Mouse (Mus musculus) adrenal gland, adult 18-20 months (tissue): ENCODE measurements at regions not wholly inside any gene's neighbourhood (a gene's known extent, or its start where the extent isn't known, plus 50 kb on each side); places are given as distances from the start of the nearest gene placed in this dataset.

Source experiments
- DNase-seq, 2 experiments: peaks; one replicate each; pipeline ENCODE4 v3.0.0; 2021 to 2022; ENCODE audit warnings: low spot score in 2 of 2
- microRNA-seq, 2 experiments: library from miRNA; unstranded; fragments of <30 nt; microRNA quantifications; one replicate each; pipeline ENCODE4 v1.2.0; 2021; ENCODE audit warnings: borderline number of aligned reads in 2 of 2

DNA sequence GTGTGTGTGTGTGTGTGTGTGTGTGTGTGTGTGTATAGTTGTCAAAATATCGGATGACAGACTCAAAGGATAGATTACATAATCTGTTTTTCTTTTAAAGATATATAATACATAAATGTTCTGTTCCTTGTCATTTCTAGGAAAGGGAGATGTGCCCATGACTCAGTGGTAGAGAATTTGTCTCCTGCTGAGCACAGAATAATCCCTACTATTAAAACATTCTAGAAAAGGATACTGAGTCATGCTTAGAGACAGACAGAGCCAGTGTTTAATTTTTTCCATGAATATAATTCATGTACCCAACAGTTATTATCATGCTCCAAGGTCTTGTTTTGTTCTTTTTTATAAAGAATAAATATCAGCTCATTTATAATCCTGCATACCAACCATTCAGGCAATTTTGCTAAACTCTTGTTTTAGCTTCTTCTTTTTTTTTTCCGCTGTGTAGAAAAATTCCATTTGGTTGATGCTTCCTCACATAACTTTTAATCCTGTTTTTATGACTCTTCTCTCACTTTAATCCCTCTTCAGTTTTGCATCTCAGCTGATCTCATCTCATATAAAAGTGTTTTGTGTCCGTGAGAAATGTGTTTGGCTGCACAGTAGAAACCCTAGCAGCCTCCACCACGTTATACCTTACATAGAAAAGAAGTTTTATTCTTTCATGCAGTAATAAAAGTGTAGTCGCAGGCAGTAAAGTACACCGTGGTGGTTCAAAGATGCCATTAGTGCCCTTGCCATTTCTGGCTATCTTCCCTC lies 762.3 kb downstream of the Nedd1 start:
- DNase-seq = no peak

DNA sequence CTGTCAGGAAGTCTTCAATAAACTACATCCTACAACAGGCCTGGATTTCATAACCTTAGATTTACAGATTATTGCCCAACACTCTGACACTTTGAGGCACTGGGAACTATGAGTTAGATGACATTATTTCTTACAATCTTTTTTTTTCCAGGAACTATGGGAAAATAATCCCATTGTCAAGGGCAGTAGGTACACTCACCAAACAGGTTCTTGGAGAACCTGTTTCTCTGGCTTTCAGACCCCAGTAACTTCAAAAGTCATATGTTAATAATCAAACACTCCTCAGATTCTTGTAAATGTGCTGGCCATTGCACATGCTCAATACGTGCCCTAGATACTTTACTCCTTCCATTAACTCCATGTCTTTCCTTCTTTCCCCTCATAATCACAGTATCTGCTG lies 769.1 kb downstream of the Nedd1 start:
- no peak for DNase-seq

DNA sequence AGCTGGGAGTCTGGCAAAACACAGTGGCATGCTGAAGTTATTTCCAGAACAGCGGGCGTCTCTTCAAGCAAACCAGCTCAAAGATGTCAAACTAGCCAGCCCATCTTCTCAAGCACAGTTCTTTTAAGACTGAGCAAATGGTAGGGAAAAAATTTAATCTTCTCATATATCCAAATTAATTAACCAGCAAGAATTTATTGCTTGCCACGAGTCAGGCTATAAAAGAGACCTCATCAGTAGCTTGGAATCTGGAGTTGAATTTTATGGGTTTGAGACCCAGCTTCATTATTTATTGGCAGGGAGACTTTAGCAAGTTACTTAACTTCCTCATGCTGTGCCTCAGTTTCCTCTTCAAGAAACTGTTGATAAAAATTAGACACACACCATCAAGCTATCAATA lies 742.5 kb upstream of the Tmpo start:
- no peak for DNase-seq

- DNase-seq = no peak
Measured at GRCm38 (mm10) chr10:91889864-91890263, 708.7 kb upstream of the Tmpo start.

DNA sequence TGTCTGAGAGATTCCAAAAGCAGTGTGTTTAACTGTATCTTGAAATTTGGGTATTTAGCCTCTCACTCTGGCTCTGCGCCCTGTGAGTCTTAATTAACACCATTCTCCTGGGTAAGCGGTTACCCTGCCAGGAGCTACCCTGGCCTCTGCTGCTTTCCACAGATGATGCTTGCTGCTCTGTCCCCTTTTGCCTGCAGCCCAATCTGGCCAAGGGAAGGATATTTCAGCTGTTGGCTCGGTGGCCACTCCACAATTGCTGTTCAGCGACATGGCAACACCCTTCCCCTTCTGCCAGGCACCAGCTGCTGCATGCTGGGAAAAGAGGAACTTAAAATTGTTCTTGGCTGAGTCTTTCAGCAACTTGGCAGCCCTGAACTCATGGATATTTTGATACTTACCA lies 707.4 kb upstream of the Tmpo start:
- DNase-seq = no peak

DNA sequence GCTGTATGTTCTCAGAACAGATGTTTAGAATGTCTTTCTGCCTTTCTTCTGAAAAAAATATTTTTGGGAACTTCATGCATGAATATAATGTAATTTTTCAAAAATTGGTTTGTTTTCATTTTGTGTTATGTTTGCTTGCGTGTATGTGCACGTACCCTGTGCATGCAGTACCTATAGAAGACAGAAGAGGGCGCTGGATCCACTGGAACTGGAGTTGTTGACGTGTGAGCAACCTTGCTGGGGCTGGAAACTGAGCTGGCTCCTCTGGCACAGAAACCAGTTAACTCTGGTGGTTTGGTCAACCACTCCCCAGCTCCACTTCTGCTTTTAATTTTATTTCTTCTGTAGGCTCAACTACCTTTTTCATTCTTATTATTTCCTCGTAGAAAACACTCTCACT lies 702.0 kb upstream of the Tmpo start:
- peak in 1 of 2 experiments; percentile 4 for DNase-seq

DNA sequence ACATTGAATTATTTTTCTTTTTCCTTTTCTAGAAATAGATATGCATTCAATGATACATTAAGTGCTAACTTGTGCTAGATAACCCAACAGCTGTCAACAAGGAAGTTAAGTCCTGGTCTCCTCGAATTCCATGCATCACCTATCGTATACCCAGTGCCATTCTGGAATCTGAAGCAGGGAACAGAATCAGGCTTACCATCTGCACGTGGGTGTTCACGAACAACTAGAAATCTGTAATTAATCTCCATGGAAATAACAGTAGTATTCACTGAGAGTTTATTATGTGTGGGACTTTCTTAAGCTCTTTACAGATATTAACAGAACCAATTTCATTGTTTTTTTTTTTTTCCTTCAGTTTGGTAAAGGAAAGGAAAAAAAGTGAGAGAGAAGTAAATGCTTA lies 701.4 kb upstream of the Tmpo start:
- no peak for DNase-seq

DNA sequence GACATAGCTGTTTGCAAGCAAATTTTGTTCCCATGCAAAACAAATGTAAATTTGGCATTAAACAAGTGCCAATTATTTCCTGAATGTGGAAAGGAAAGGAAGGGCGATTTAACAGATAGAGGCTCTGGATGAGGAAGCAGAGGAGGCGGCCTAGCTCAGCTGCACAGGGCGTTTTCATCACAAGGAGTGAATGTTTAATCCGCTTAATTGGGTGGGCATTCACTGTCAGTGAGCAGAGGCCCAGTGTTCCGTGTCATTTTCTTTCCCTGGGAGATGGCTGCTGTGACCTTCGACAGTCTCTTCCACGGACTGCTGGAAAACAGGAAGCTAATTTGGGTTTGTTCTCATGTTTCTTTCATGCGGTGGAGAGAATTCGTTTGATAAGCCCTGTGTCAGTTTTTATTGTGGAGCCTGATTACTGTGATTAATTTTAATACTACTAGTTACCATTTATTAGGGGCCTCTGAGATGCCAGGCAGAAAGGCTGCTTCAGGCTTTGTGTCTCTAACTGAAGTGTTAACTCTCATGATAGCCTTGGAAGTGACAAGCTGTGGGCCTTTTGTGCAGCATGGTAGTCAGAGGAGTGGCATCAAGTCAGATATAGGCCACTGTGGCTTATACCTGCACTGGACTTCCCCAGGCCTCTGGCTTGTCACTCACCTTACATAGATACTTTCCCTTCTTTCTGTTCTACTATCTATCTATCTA lies 700.6 kb upstream of the Tmpo start:
- no peak for DNase-seq

- DNase-seq = no peak
Measured at GRCm38 (mm10) chr10:91875450-91875849, 694.3 kb upstream of the Tmpo start.

DNA sequence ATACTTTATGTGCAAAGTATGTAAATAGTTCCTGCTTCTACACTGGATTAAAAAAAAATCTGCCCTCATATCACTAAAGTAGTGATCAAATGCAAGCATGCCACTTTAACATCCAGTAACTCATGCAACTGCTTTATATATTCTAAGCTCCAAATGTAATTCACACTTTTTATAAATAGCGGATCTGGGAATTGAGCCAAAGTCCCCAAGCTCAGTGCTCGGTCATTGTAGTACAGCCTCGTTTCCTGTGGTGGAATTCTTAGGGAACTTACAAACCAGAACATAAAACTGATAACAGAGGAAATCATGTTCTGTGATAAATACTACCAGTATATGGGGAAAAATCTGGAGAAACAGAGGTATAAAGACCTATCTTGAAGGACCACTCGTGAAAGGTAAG lies 690.1 kb upstream of the Tmpo start:
- no peak for DNase-seq

- DNase-seq = no peak
Measured at GRCm38 (mm10) chr10:91858711-91859595, 677.8 kb upstream of the Tmpo start.

DNA sequence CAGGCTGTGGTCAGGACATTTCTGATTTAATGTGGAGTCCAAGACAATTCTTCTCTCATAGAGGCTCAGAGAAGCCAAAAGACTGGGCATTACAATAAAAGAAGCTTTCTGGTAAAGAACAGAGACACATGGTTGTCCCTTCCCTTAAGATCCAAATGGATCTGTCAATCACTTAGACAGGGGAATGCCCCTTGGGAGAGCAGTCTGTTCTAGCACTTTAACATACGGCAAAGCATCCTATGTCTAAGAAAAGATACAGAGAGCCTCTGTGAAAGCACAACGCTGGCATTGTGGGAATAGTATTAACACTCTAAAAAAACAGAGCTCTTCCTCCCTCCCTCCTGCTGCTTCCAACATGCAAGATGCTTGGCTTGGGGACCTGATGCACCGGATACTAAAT lies 646.0 kb upstream of the Tmpo start:
- no peak for DNase-seq

- no peak for DNase-seq
Measured at GRCm38 (mm10) chr10:91823499-91823898, 642.4 kb upstream of the Tmpo start.

- DNase-seq = no peak
Measured at GRCm38 (mm10) chr10:91804870-91805269, 623.8 kb upstream of the Tmpo start.

Small RNA genes in the stretch of these regions (microRNA-seq; reads per million reads assigned to microRNA genes)
- gene Gm22582 (0 reads per million in 2 experiments), gene Mir1251 (0 reads per million in 2 experiments), gene Mir135a-2 (0.47 to 0.61 reads per million in 2 experiments)
